Mouse (Mus musculus) gastrocnemius, adult 8-10 months (tissue): ENCODE data around the gene C1qtnf7. TPM values are rescaled to one million over a fixed set of nuclear protein-coding genes. Genes with fewer than 3 reads are reported as not detected.
A peak's percentile ranks its signal among the peaks of the same experiment; 100 is the strongest.

Experiments used
- DNase-seq, 2 experiments: peaks; one replicate each; pipeline ENCODE4 v3.0.0; 2022; ENCODE audit warnings: low spot score in 2 of 2
- total RNA-seq, 4 experiments: library from RNA; stranded (reverse); gene quantifications; 2 replicates each; pipeline ENCODE4 v1.2.4; 2022

The C1qtnf7 gene
- total RNA-seq, 4 experiments from 2014 or later = 0.34 to 0.72 (median 0.47) TPM

GRCm38 (mm10) chr5:43608073-43608472, 92.7 kb downstream of the C1qtnf7 start:
- no peak for DNase-seq

- DNase-seq = no peak
These were observed 94.4 kb downstream of the C1qtnf7 start for GRCm38 (mm10) chr5:43609760-43610159.

GRCm38 (mm10) chr5:43621575-43622299, 106.4 kb downstream of the C1qtnf7 start:
- DNase-seq = no peak

DNA sequence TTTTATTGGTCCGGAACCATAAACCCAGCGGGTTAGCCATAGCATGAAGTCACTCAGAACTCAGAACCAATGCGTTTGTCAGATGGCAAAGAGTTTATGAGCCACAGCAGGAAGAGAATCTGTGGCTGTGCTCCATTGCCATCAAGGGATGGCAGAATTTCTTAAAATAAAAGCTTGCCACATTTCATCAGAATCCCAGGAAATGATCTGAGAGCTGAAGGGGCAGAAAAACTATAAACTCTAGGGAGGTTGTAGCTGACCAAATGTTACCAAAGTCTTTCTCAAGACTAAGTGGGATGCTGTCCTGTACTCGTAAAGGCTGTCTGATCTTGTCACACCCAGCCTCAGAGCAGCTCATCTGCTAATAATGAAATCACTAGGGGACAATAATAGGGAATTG, 110.1 kb downstream of the C1qtnf7 start:
- no peak for DNase-seq

GRCm38 (mm10) chr5:43634071-43634601, 118.8 kb downstream of the C1qtnf7 start:
- no peak for DNase-seq

- DNase-seq = no peak
These were observed 119.3 kb downstream of the C1qtnf7 start for GRCm38 (mm10) chr5:43634602-43635081.

DNA sequence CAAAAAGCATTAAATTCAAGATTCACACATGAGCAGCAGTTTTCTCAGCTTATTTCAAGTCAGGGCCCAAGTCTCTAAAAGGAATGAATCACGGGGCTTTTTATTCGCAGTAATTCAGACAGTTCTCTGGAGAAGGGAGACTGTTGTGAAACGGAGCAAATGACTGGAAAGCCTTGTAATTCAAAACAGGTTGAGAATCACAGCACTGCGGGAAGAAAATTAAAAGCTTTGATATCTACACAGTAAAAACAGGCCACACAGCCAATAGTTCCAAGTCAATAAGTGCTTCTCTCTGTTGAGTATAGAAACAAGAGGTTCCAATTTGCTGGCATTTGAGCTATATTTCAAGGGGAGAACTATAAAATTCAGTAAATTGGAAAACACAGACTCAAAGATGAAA, 129.7 kb downstream of the C1qtnf7 start:
- DNase-seq = no peak

GRCm38 (mm10) chr5:43647098-43647774, 131.9 kb downstream of the C1qtnf7 start:
- DNase-seq = no peak

- no peak for DNase-seq
These were observed 146.2 kb downstream of the C1qtnf7 start for GRCm38 (mm10) chr5:43661498-43661897.

DNA sequence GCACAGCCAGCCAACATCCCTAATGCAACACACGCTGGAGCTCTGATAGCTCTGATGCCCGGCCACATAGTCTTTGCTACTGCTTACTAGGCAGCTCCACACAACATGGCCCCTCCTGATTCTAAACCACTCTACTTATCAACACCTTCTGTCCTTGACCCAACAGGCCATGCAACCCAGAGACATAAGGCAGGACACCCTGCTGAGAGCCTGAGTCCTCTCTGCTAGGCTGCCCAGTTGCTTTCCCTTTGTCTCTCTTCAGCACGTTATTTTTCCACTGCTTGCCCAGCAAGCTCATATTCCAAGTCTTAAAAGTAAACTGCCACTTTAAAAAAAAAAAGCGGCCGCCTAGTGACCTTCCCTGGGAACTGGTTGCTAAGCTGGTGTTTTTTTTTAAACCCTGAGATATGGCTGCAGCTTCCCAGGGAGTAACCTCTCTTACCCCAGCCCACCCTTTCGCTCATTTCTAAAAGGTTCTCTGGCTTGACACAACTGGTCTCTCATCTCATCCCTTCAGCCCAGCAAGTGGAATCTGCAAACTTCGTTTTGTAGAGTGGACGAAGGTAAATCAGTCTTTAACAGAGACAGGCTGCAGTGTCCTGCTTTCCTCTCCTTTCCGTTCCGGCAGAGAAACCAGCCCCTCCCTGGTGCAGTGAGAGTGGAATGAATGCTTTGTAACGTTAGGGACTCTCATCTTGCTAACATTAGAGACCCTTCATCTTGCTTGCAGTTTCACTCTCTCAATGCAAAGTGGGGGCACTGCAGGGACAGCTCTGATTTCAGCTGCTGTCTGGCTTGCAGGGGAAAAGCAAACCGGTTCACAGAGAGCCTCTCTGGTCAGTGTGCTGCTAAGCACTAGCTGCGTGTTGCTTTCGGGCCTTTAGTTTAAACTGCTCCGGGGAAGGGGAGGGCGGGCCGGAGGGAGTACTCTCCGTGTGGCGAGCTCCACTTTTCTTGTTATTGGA, 146.9 kb downstream of the C1qtnf7 start, which contains the start of gene Cc2d2a:
TSS of gene Cc2d2a (plus strand) at position 350 of the 965 bp plus-strand sequence.
- peak in 1 of 2 experiments; percentile 8 for DNase-seq

GRCm38 (mm10) chr5:43663531-43663930, 148.2 kb downstream of the C1qtnf7 start:
- DNase-seq = no peak

- peak in 1 of 2 experiments; percentile 26 for DNase-seq
These were observed 149.8 kb downstream of the C1qtnf7 start for GRCm38 (mm10) chr5:43665144-43665543.

Other genes starting within 250 kb of the C1qtnf7 start
- gene Cc2d2a, start 146.8 kb downstream of the C1qtnf7 start, total RNA-seq = 1 to 10 TPM; 3.5 to 5.2 (median 3.8) TPM